ENCODE assay signal across 8 mouse cellular contexts in the genomic region with DNA sequence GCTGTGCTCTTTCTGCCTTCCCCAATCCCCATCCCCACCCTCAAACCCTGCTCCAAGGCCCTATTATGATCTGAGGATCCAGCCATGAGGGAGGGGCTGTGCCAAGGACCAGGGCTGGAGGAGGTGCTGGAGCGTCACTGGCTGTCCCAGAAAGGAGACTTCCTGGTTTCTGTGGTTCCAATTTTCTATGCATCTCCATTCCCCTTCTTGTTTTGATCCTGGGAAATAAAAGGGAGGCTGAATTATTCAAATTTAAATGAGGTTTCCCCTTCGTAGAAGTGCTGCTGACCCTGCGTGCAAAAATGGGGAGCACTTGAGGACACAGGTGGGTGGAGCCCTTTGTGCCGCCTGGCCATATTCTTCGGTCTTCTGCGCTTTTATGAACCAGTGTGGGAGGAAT. TPM values are rescaled to one million over a fixed set of nuclear protein-coding genes. Genes with fewer than 3 reads are reported as not detected.
DNase-seq lines count a peak whose midpoint lies in the region; ATAC-seq lines count a peak whose summit lies in the region.

No protein-coding gene starts in this region.

- H3K9ac ChIP-seq in kidney, embryonic 14.5 days (ENCODE audit: low read depth, low read length) = peak overlapping the region; percentile 77; the same call in 1 of the 2 replicates
- peak overlapping the region; percentile 65 for H3K9ac ChIP-seq in hindbrain, embryonic 13.5 days
- no peak overlapping the region; the same call in 1 of the 2 replicates for H3K9ac ChIP-seq in midbrain, embryonic 15.5 days

- H3K9me3 ChIP-seq in kidney, embryonic 14.5 days (ENCODE audit: control insufficient read depth, low read length) = no peaks in the 10 kb centered on the region
- no peaks in the 10 kb centered on the region for H3K9me3 ChIP-seq in hindbrain, embryonic 13.5 days
- no peaks in the 10 kb centered on the region for H3K9me3 ChIP-seq in midbrain, embryonic 15.5 days

- 19% methylated on average over 6 of the region's 6 CpGs for WGBS in kidney, embryonic 14.5 days
- 4% methylated on average over 6 of the region's 6 CpGs for WGBS in hindbrain, embryonic 13.5 days
- WGBS in midbrain, embryonic 15.5 days = 4% methylated on average over 6 of the region's 6 CpGs

- peak overlapping the region; percentile 89 for H3K4me2 ChIP-seq in kidney, embryonic 14.5 days (replicated peaks; ENCODE audit: low read depth, low read length)
- peak overlapping the region; percentile 78 for H3K4me2 ChIP-seq in hindbrain, embryonic 13.5 days
- peak overlapping the region; percentile 77 for H3K4me2 ChIP-seq in midbrain, embryonic 15.5 days

- ATAC-seq in kidney, embryonic 14.5 days (ENCODE audit: low FRiP score, low TSS enrichment) = no peak
- no peak for ATAC-seq in hindbrain, embryonic 13.5 days (ENCODE audit: low FRiP score)
- ATAC-seq in midbrain, embryonic 15.5 days (replicated peaks) = no peak

- peaks cover 28% of the 10 kb centered on the region for H3K4me1 ChIP-seq in kidney, embryonic 14.5 days (ENCODE audit: control insufficient read depth, insufficient read depth, low read length)
- peaks cover 16% of the 10 kb centered on the region for H3K4me1 ChIP-seq in brown adipose tissue, adult 24 weeks (ENCODE audit: control insufficient read depth, insufficient read depth, insufficient read length, low read length)
- H3K4me1 ChIP-seq in hindbrain, embryonic 13.5 days (replicated peaks) = peaks cover 75% of the 10 kb centered on the region
- peaks cover 43% of the 10 kb centered on the region for H3K4me1 ChIP-seq in midbrain, embryonic 15.5 days

- no peak for DNase-seq in kidney, adult 18-20 months
- DNase-seq in thymus, postnatal 0 days (ENCODE audit: low spot score) = no peak
- DNase-seq in ovary, postnatal 36 days (ENCODE audit: low spot score) = no peak
- DNase-seq in left cerebral cortex, postnatal 4 days = no peak

- peaks cover 27% of the 10 kb centered on the region for H3K27me3 ChIP-seq in kidney, embryonic 14.5 days (ENCODE audit: control insufficient read depth, insufficient read depth, low read length)
- H3K27me3 ChIP-seq in hindbrain, embryonic 13.5 days = 0 out of 2 replicates have a peak, but pooled peaks cover 5% of the 10 kb centered on the region
- no peaks in the 10 kb centered on the region for H3K27me3 ChIP-seq in midbrain, embryonic 15.5 days (replicated peaks)

- no peaks in the 10 kb centered on the region for H3K36me3 ChIP-seq in kidney, embryonic 14.5 days (ENCODE audit: control insufficient read depth, insufficient read depth, low read length)
- H3K36me3 ChIP-seq in hindbrain, embryonic 13.5 days = no peaks in the 10 kb centered on the region
- H3K36me3 ChIP-seq in midbrain, embryonic 15.5 days (replicated peaks) = no peaks in the 10 kb centered on the region

- intact Hi-C loops in left cerebral cortex, postnatal 4 days (cut with DNase I) = no loop called here

- no peak overlapping the region for H3K27ac ChIP-seq in kidney, embryonic 14.5 days (ENCODE audit: low read depth, low read length)
- no peak overlapping the region for H3K27ac ChIP-seq in brown adipose tissue, adult 24 weeks (replicated peaks; ENCODE audit: low read depth, low read length)
- peak overlapping the region; percentile 58 for H3K27ac ChIP-seq in hindbrain, embryonic 13.5 days
- H3K27ac ChIP-seq in midbrain, embryonic 15.5 days = peak overlapping the region; percentile 57

- H3K4me3 ChIP-seq in kidney, embryonic 14.5 days (ENCODE audit: low read length) = peak overlapping the region; percentile 67
- peak overlapping the region; percentile 58 for H3K4me3 ChIP-seq in brown adipose tissue, adult 24 weeks (ENCODE audit: insufficient read depth, low read depth, low read length)
- peak overlapping the region; percentile 78 for H3K4me3 ChIP-seq in hindbrain, embryonic 13.5 days
- H3K4me3 ChIP-seq in midbrain, embryonic 15.5 days = peak overlapping the region; percentile 65

RNA-seq across cellular contexts. Expression of gene Nrarp, which starts 2.1 kb away (rescaled TPM):
- polyA plus RNA-seq in kidney, embryonic 14.5 days (2014; fragmentation: Nextera tagmentation; extraction: Ambion mirVana) = 8.7 and 21.0 TPM in 2 replicates
- 6.4 and 7.1 TPM in 2 replicates for polyA plus RNA-seq in brown adipose tissue, adult 24 weeks (2012; ENCODE audit: insufficient read depth, insufficient read length, missing spikeins)
- 21.4 and 24.6 TPM in 2 replicates for polyA plus RNA-seq in hindbrain, embryonic 13.5 days (2015; fragmentation: Nextera tagmentation; extraction: Ambion mirVana)
- 15.3 and 18.1 TPM in 2 replicates for polyA plus RNA-seq in midbrain, embryonic 15.5 days (2015; fragmentation: Nextera tagmentation; extraction: Ambion mirVana)
- polyA plus RNA-seq in thymus, postnatal 0 days (2015; fragmentation: Nextera tagmentation; extraction: Ambion mirVana) = 9.5 TPM in 2 replicates
- 10 to 100 TPM; 32.5 to 35.0 TPM for total RNA-seq in left cerebral cortex, postnatal 4 days (2021)

RNA-seq across cellular contexts. Expression of gene Tor4a, which starts 14.0 kb away (rescaled TPM):
- polyA plus RNA-seq in kidney, embryonic 14.5 days (2014; fragmentation: Nextera tagmentation; extraction: Ambion mirVana) = 6.8 and 11.3 TPM in 2 replicates
- 1.8 and 6.0 TPM in 2 replicates for polyA plus RNA-seq in brown adipose tissue, adult 24 weeks (2012; ENCODE audit: insufficient read depth, insufficient read length, missing spikeins)
- 1.6 and 1.9 TPM in 2 replicates for polyA plus RNA-seq in hindbrain, embryonic 13.5 days (2015; fragmentation: Nextera tagmentation; extraction: Ambion mirVana)
- 1.9 and 2.0 TPM in 2 replicates for polyA plus RNA-seq in midbrain, embryonic 15.5 days (2015; fragmentation: Nextera tagmentation; extraction: Ambion mirVana)
- polyA plus RNA-seq in thymus, postnatal 0 days (2015; fragmentation: Nextera tagmentation; extraction: Ambion mirVana) = 23.5 and 25.6 TPM in 2 replicates
- total RNA-seq in left cerebral cortex, postnatal 4 days (2021) = 1 to 10 TPM; 1.4 to 1.8 TPM

RNA-seq across cellular contexts. Expression of gene Nelfb, which starts 28.6 kb away (rescaled TPM):
- polyA plus RNA-seq in kidney, embryonic 14.5 days (2014; fragmentation: Nextera tagmentation; extraction: Ambion mirVana) = 72.7 and 101 TPM in 2 replicates
- polyA plus RNA-seq in brown adipose tissue, adult 24 weeks (2012; ENCODE audit: insufficient read depth, insufficient read length, missing spikeins) = 15.4 and 19.0 TPM in 2 replicates
- polyA plus RNA-seq in hindbrain, embryonic 13.5 days (2015; fragmentation: Nextera tagmentation; extraction: Ambion mirVana) = 98.3 and 104 TPM in 2 replicates
- 126 and 129 TPM in 2 replicates for polyA plus RNA-seq in midbrain, embryonic 15.5 days (2015; fragmentation: Nextera tagmentation; extraction: Ambion mirVana)
- polyA plus RNA-seq in thymus, postnatal 0 days (2015; fragmentation: Nextera tagmentation; extraction: Ambion mirVana) = 73.3 and 78.1 TPM in 2 replicates
- total RNA-seq in left cerebral cortex, postnatal 4 days (2021) = 10 to 100 TPM; 62.6 to 65.1 TPM

RNA-seq across cellular contexts. Expression of gene Stpg3, which starts 31.8 kb away (rescaled TPM):
- 0.49 and 0.54 TPM in 2 replicates for polyA plus RNA-seq in kidney, embryonic 14.5 days (2014; fragmentation: Nextera tagmentation; extraction: Ambion mirVana)
- polyA plus RNA-seq in brown adipose tissue, adult 24 weeks (2012; ENCODE audit: insufficient read depth, insufficient read length, missing spikeins) = not detected in 2 replicates
- polyA plus RNA-seq in hindbrain, embryonic 13.5 days (2015; fragmentation: Nextera tagmentation; extraction: Ambion mirVana) = not detected in 2 replicates
- not detected in 2 replicates for polyA plus RNA-seq in midbrain, embryonic 15.5 days (2015; fragmentation: Nextera tagmentation; extraction: Ambion mirVana)
- 0.14 TPM in 1 of 2 replicates, not detected in the other for polyA plus RNA-seq in thymus, postnatal 0 days (2015; fragmentation: Nextera tagmentation; extraction: Ambion mirVana)
- not detected for total RNA-seq in left cerebral cortex, postnatal 4 days (2021)

RNA-seq across cellular contexts. Expression of gene Fam166a, which starts 35.9 kb away (rescaled TPM):
- 0.55 TPM in 1 of 2 replicates, not detected in the other for polyA plus RNA-seq in kidney, embryonic 14.5 days (2014; fragmentation: Nextera tagmentation; extraction: Ambion mirVana)
- polyA plus RNA-seq in brown adipose tissue, adult 24 weeks (2012; ENCODE audit: insufficient read depth, insufficient read length, missing spikeins) = not detected in 2 replicates
- 0.40 and 1.3 TPM in 2 replicates for polyA plus RNA-seq in hindbrain, embryonic 13.5 days (2015; fragmentation: Nextera tagmentation; extraction: Ambion mirVana)
- 0.43 and 0.78 TPM in 2 replicates for polyA plus RNA-seq in midbrain, embryonic 15.5 days (2015; fragmentation: Nextera tagmentation; extraction: Ambion mirVana)
- polyA plus RNA-seq in thymus, postnatal 0 days (2015; fragmentation: Nextera tagmentation; extraction: Ambion mirVana) = 0.34 TPM in 1 of 2 replicates, not detected in the other
- total RNA-seq in left cerebral cortex, postnatal 4 days (2021) = not detected

Comparison
In these comparisons a context has a peak if more than half of its experiments do, and no peak if none do; other contexts are left out.
1. H3K27ac ChIP-seq: peak in hindbrain, embryonic 13.5 days (single experiment) and midbrain, embryonic 15.5 days (single experiment); none in kidney, embryonic 14.5 days (single experiment) and brown adipose tissue, adult 24 weeks (single experiment).
2. Peak in every context shown above with its lines, with median percentiles within 50 percentile points of each other: H3K4me2 ChIP-seq and H3K4me3 ChIP-seq.